Mouse (Mus musculus): ENCODE results near the gene Vezt.

The Vezt gene

DNA sequence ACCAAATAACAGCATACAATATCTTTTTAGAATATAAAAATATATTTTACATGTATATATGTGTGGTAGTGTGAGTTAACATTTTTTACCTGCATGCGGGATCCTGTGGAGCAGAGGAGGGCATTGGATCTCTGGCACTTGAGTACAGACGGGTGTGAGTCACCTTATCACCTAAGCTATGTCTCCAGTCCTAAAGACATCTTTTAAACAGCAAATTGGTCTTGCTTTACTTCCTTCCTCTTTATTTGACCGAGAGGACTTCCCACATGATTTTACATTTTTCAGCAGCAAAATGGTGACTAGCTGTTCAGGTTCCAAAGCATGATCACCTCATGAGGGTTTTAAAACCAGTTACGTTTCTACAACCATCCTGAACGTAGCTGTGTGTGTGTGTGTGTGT, 124.3 kb downstream of the Vezt start:
- no peak for DNase-seq (ENCODE audit: low spot score)

DNA sequence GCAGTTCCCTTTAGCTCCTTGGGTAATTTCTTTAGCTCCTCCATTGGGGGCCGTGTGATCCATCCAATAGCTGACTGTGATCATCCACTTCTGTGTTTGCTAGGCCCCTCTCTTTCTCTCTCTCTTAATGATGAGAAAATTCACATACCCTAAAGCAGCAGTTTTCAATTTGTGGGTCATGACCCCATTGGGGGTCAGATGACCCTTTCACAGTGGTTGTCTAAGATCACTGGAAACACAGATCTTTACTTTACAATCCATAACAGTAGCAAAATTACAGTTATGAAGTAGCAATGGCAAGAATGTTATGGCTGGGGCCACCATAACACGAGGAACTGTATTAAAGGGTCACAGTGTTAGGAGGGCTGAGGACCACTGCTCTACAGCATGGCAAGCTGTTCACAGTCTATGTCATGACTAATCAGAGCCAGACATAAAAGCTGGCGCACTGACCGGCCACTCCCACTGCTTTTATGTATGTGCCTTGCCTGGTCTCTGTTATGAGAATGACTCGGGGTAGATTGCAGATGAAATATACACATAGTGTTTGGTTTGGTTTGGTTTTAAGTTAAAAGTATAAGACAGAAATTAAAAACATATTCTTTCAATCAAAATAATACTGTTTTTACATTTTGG, 125.7 kb downstream of the Vezt start:
- no peak for DNase-seq (ENCODE audit: low spot score)

DNA sequence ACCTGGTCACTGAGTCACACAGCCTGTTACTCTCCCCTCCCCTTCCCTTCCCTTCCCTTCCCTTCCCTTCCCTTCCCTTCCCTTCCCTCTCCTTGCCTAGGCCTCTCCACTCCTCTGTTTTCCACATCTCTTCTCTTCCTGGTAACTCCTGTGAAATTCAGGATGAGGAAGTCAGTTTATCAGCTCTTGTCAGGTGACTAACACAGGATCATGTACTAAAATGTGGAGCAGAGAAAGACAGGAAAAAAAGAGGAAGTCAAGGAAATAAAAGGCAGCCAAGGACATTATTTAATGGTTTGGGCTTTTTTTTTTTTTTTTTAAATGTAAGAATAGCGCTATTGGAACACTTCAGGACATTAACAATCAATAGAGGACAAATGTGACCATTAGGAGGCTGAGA, 126.6 kb downstream of the Vezt start:
- DNase-seq (ENCODE audit: low spot score) = no peak

DNA sequence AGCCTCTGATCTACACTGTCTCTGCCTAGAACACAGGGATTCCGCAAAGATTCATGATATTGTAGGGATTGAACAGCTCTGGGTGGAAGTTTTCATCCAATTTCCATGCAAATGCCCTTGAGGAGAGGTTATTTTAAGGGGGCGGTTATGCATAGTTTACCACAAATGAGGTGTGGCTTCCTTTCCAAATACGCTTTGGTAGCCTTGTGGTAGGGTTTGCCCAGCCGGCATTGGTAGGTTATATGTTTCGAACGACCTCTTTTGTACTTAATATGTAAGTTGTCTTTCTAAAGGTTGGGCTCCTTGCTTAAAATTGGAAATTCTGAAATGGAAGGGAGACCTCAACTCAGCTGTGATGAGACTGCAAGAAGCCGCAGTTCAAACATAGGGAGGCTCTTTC, 127.1 kb downstream of the Vezt start:
- DNase-seq (ENCODE audit: low spot score) = no peak

DNA sequence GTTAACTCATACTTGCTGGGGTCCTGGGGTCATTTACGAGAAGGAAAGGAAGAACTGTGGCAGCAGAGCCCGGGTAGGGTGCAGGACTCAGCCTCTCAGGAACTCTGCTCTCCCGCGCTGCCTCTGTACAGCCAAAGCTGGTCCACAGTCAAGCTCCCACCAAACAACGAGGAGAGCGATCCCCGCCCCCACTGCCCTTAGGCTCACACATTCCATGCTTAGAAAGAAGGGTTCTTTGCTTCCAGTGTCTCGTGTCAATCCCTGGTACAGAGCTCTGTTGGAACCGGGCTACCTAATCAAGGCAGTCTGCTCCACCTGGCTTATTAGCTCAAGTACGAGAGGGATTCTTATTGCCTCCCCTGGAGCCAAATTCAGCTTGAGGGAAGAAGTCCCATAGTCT, 128.2 kb downstream of the Vezt start:
- no peak for DNase-seq (ENCODE audit: low spot score)

DNA sequence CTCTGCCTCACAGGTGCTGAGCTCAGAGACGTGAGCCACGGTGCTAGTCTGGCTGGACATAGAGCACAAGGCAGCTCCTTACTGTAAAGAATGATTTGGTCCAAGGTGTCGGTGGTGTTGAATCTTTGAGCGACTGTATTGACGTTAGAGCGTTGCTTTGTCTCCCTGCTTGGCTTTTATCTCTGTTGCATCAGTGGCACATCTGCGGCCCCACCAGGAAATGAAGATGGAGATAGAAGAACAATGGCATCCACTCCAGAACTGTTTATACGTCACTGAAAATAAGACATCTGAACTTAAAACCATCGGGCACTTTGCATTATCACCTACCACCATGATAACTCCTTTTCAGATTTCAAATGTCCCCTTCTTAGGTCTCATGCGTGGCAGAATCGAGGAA, 135.7 kb downstream of the Vezt start:
- no peak for DNase-seq (ENCODE audit: low spot score)

DNA sequence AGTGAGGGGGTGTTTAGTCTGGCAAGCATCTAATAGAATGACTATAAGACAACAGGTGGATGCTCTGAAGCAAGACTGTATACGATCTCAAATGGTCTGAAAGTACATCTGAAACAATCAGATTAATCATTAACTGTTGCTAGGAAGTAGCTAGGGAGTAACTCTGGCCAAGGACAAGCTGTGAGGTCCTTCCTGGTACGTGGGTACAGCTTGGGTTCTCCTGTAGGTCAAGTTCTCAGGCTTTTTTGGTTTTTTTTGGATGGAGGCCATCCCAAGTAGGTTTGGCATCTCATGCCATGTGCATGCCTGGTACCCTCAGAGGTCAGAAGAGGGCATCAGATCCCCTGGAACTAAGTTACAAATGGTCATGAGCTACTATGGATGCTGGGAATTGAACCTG, 136.3 kb downstream of the Vezt start:
- DNase-seq (ENCODE audit: low spot score) = no peak

DNA sequence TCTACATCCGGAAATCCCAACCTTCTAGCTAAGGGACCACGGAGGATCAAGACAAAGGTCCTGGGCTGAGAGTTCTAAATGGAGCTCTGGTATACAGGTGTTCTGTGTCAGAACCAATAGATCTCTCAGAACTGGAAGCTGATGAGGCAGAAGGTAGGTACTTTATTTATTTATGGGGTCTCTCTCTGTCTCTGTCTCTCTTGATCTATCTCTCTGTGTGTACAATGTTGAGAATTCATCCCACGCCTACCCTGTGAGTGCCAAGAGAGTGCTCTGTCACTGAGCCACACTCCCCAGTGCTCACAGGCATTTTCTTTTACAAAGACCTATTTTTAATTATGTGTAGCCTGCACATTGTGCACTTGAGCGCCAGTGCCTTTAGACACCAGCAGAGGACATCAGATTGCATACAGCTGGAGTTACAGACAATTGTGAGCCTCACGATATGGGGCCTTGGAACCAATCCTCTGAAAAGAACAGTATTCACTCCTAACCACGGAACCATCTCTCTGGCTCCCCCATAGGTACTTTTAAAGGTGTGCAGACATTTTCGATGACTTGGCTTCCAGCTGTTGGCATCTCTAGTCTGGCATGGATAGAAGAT, 138.5 kb downstream of the Vezt start, which contains the start of gene Metap2:
Gene Metap2 (minus strand): TSS at position 51 of the 604 bp plus-strand sequence.
- no peak for DNase-seq (ENCODE audit: low spot score)

DNA sequence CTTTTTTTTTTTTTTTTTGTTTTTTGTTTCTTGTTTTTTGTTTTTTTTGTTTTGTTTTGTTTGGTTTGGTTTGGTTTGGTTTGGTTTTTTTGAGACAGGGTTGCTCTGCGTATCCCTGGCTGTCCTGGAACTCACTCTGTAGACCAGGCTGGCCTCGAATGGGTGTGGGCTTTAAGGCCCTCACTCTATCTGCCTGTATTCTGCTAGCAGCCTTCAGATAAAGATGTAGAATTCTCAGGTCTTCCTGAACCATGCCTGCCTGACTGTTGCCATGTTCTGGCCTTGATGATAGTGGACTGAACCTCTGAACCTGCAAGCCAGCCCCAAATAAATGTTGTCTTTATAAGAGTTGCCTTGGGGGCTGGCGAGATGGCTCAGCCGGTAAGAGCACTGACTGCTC, 143.1 kb downstream of the Vezt start:
- DNase-seq (ENCODE audit: low spot score) = no peak

DNA sequence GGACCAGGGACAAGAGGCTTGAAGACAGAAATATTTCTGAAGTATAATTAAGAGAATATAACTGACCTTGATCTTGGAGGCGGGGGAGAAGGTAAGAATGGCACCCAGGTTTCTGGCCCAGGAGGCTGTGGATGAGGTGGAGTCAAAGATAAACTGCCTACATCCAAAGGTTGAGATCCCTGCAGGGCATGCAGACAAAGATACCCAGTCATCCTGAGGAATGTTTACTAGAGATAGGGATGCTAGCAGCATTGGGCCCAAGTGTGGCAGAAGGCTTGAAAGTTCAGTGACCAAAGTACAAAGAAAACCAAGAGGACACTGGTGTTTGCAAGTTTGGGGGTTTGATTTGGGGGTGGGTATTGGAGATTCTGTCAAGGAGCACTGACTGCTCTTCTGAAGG, 144.6 kb downstream of the Vezt start:
- no peak for DNase-seq (ENCODE audit: low spot score)

DNA sequence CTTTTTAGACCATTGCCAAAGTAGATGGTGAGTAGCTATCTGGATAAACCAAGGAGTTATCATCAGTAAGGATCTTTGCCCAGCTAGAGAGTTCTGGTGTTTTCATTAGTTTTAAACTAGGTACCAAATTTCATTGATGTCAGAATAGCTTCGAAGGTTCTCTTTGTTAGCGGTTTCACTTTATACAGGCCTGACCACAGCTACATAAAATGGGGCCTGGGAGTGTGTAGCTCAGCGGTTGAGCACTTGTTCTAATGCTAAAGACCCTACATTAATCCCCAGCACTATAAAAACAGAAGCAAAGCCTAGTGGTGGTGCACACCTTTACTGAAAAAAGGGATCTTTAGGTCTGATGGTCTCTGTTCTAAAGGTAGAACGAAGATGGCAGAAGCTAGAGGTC, 145.1 kb downstream of the Vezt start:
- DNase-seq (ENCODE audit: low spot score) = no peak

DNA sequence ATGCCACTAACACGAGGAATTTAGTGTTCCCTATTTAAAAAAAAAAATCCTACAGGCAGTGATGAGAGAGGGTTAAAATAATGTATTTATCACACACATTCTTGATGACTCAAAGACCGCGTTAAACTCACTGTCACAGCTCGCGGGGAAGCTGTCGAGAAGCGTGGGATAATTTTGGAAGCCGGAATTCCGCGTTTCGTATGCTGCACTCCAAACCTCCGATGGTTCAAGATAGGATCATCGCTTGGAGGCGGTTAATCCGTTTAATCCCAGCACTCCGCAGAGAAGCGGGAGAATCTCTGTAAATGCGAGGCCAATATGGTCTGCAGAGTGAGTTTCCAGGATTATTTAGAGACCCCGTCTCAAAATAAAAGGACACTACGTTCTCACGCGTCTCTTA, 145.6 kb downstream of the Vezt start:
- no peak for DNase-seq (ENCODE audit: low spot score)

DNA sequence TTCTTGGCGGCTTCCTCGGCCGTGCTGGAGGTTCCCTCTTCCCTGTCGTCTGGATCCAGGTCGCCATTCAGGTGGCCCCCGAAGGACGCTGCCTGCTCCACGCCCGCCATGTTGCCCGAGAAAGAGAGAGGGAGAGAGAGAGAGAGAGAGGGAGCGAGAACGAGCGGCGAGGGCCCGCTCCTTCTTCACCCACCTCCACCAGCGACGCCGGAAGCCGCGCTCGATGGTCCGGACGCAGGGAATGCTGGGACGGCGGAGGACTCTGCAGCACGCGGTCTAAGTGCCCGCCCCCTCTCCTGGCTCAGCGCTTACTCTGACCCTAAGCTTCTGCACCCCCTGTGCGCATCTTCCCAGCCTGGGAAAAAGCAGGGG, 146.1 kb downstream of the Vezt start:
- DNase-seq (ENCODE audit: low spot score) = peak; percentile 80
